Mouse (Mus musculus) Patski (cell line): ENCODE data around the gene Ablim1. TPM values are rescaled to one million over a fixed set of nuclear protein-coding genes. Genes with fewer than 3 reads are reported as not detected.

Experiments
- ATAC-seq: fragments of 100-300 bp; one replicate; pipeline ENCODE4 v1.8.0; 2021
- CTCF ChIA-PET: fragments of 350-600 bp; sonication (Branson Sonifier 250); formaldehyde crosslinking; loops from one replicate; lab custom pipeline; 2022; ENCODE audit warnings: inconsistent platforms; lab: Charles Lee
- POLR2A ChIA-PET: fragments of 350-600 bp; sonication (Branson Sonifier 250); formaldehyde crosslinking; loops from one replicate; lab custom pipeline; 2022; ENCODE audit warnings: antibody characterized with exemption, inconsistent platforms; lab: Charles Lee
- DNase-seq: peaks from one replicate; pipeline ENCODE4 v3.0.0-alpha.2; 2011; ENCODE audit warnings: low read depth, low spot score
- H3K27me3 ChIP-seq: fragments of 371-371 bp; one replicate; pipeline ENCODE4 v1.5.1; 2021
- CTCF ChIP-seq: fragments of 100-300 bp; IDR thresholded peaks from one replicate; pipeline ENCODE4 v1.5.1; 2021
- in situ Hi-C: fragments of 300-500 bp; cut with MboI; formaldehyde crosslinking; loops from 3 replicates; pipeline ENCODE4 v1.11.1; 2018; ENCODE audit warnings: low pct_unique_long_range_greater_than_20kb, mixed read lengths
- polyA plus RNA-seq: library from polyadenylated mRNA; unstranded; gene quantifications from one replicate; pipeline ENCODE4 v1.2.3, GENCODE M21; 2021

The Ablim1 gene
- polyA plus RNA-seq, 1 experiment from 2014 or later = 105 TPM

DNA sequence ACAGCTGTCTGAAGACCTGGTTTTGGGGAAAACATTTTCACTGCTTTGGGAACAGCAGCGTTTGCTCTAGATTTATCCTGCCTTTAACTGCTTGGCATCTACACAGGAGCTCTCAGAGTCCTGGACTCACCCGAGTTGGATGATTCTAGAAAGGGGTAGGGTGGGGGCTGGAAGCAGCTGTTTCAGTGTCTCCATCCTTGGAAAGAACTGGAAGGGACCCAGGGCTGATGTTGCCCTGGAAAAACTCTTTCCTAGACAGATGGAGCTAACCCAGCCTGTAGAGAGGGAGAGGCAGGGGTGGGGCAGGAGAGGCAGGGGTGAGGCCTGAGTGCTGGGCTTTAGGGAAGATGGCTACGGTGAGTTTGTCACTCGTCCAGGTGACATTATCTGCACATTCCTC is 330.5 kb downstream of the Ablim1 start:
- no peak for TF ChIP-seq CTCF
- DNase-seq = no peak
- ATAC-seq = no peak
- ChIA-PET POLR2A (interaction anchor here (0.5 to 1.3 kb wide), 3 partner anchors 9 to 81 kb away, joined by 3 to 7 read pairs (median 3); no protein-coding TSS in a partner anchor), CTCF (interaction anchor here (0.9 to 1.0 kb wide), 2 partner anchors 9 to 48 kb away, joined by 3 read pairs; no protein-coding TSS in a partner anchor)
- H3K27me3 ChIP-seq = no peaks in the 10 kb centered on the region
- in situ Hi-C loops = no loop called here

DNA sequence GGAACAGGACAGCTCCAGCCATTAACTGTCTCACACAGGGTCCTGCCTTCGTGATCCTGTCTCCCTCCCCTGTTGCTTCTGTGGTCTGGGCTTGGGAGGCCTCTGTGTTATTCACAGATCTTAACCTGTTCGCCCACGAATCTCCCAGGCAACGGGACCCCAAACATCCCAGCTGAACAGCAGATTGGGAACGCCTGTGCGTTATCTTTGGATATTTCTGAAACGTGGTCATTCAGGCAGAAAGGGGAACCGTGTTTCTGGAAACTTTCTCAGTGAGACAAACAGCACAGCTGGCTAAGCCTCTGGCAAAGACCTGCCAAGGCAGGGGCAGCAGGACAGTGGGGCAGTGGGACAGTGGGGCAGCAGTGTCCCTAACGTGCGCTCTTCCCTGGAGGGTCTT is 331.0 kb downstream of the Ablim1 start:
- DNase-seq (no peak), ATAC-seq (no peak)
- H3K27me3 ChIP-seq = no peaks in the 10 kb centered on the region
- CTCF ChIA-PET = interaction anchor here (0.9 to 1.0 kb wide), 2 partner anchors 10 to 48 kb away, joined by 3 read pairs; no protein-coding TSS in a partner anchor
- in situ Hi-C loops = no loop called here
- no peak for TF ChIP-seq CTCF
- POLR2A ChIA-PET = interaction anchor here (0.5 to 1.3 kb wide), 4 partner anchors 8 to 80 kb away, joined by 3 to 7 read pairs (median 3); no protein-coding TSS in a partner anchor

Other genes with a start within 250 kb of the Ablim1 start
- gene Fam160b1, start 45.8 kb upstream of the Ablim1 start, polyA plus RNA-seq = 21.5 TPM
- 13.3 TPM for gene Trub1, start 138.0 kb upstream of the Ablim1 start, polyA plus RNA-seq